Mouse (Mus musculus) G1E-ER4 (cell line): ENCODE data around the gene Hoxc9. TPM values are rescaled to one million over a fixed set of nuclear protein-coding genes. Genes with fewer than 3 reads are reported as not detected.

ENCODE experiments used
- GATA1 ChIP-seq: IDR thresholded peaks from one replicate; pipeline ENCODE4 v1.8.0; 2012; ENCODE audit warnings: low read length, inconsistent platforms
- polyA plus RNA-seq: library from polyadenylated mRNA; stranded (reverse); fragments of >175 nt; gene quantifications from 2 replicates; pipeline ENCODE4 v1.2.3, GENCODE M21; 2012

Hoxc9 gene
- polyA plus RNA-seq, 1 experiment = 8.3 TPM

DNA sequence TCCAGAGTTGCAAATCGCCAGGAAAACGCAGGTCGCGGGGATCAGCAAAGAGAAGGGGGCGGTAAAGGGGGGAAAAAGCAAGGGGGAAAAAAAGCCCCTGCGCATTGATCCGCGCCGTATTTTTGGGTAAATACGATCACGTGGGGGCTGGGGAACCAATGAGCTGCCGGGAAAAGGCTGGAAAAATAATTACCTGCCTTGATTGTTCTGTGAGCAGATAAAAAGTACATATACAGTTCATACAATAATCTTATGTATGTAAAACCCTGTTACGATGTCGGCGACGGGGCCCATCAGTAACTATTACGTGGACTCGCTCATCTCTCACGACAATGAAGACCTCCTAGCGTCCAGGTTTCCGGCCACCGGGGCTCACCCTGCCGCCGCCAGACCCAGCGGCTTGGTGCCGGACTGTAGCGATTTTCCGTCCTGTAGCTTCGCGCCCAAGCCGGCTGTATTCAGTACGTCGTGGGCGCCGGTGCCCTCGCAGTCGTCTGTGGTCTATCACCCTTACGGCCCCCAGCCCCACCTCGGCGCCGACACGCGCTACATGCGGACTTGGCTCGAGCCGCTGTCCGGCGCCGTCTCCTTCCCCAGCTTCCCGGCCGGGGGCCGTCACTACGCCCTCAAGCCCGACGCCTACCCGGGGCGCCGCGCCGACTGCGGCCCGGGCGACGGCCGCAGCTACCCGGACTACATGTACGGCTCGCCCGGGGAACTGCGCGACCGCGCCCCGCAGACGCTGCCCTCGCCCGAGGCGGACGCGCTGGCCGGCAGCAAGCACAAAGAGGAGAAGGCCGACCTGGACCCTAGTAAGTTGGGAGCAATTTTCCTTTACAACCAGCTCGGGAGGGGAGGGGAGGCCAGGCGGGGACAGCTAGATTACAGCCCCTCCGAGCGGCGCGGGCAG lies 5.4 kb downstream of the Hoxc9 start:
- no peak for TF ChIP-seq GATA1

DNA sequence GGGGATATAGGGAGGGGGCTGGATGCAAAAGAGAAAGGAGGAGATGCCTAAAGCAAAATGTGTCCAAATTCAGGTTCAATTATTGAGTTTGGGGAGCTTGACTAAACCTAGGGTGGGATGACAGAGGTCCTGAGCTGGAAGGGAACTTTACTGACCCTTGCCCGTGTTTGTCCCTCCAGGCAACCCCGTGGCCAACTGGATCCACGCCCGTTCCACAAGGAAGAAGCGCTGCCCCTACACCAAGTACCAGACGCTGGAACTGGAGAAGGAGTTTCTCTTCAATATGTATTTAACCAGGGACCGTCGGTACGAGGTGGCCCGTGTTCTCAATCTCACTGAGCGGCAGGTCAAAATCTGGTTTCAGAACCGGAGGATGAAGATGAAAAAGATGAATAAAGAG lies 7.5 kb downstream of the Hoxc9 start:
- TF ChIP-seq GATA1 = no peak

DNA sequence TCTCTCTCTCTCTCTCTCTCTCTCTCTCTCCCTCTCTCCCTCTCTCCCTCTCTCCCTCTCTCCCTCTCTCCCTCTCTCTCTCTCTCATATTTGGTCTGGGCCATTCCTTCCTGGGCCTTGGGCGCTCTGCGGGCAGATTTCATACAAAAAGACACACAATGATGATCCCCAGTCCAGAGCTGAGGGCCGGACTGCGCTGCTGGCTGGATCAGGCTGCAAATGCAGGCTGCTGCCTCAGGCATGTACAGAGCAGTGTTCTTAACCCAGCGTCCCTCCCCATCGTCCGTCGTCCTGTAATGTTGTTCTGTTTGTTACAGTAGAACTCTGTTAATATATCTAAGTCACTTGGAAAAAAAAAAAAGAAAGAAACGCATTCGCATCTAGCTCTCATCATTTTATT lies 8.3 kb downstream of the Hoxc9 start:
- TF ChIP-seq GATA1 = no peak

DNA sequence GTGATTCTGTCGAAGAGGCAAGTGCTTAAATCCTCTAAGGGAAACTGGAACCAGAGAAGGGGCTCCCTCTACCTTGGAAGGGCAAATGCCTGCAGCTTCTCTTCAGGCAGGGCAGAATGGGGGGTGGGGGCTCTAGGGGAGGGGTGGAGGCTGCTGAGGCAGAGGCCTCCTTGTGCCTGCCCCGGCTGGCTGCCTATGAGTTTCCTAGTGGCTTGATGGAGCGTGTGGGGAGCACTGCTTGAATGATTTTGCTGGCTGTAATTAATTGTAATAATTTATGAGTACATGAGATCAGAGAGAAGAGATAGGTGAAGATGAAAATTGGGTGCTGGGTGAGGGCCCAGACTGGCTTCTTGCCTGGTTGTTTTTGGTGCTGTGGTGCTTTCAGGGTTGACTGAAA lies 8.7 kb downstream of the Hoxc9 start:
- no peak for TF ChIP-seq GATA1

DNA sequence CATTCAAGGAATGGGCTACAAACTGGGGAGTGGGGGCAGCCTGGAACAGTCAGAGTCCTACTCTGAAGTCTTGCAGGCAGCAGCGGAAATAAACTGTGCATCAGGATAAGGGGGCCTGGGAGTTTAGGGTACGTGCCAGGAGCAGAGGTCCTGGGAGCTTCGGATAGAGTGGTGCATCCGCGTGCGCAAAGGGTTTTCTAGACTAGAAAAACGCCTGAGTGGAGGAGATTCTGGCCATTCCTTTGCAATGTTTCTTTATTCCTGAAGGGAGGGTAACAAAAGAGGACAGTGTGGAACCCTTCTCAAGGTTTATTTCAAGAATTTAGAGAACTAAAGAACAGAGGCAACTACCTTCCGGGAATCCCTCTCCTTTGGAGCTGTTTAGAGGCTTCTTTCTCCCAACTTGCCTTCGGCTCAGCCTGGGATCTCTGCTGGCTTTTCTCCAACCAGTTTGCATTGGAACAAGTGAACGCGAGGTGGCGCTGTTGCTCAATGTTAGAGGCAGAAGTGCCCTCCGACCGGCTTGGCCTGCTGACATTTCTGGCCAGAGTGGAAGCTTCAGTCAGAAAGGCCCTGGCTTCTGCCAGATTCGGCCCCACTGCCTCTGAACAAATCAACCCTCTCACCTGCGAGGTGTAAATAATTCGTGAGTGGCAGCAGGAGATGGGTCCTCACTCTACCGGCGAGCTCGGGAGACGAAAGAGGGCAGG lies 11.0 kb downstream of the Hoxc9 start:
- TF ChIP-seq GATA1 = no peak

DNA sequence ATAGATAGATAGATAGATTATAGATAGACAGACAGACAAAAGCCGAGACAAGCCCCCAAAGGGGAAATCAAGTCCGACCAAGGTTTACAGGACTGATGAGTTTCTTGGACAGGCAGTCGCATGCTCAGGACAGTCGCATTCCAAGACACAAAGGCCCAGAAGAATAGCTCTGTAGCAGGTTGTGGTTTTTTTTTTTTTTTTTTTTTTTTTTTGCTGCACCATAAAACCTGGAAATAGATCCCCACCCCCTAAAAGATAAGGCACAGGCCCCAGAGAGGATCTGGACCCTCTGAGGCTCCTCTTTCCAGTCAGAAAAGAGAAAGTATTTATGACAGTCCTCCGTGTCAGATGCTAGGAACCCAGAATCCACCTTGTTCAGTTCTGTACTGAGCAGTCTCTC lies 11.8 kb downstream of the Hoxc9 start:
- no peak for TF ChIP-seq GATA1

DNA sequence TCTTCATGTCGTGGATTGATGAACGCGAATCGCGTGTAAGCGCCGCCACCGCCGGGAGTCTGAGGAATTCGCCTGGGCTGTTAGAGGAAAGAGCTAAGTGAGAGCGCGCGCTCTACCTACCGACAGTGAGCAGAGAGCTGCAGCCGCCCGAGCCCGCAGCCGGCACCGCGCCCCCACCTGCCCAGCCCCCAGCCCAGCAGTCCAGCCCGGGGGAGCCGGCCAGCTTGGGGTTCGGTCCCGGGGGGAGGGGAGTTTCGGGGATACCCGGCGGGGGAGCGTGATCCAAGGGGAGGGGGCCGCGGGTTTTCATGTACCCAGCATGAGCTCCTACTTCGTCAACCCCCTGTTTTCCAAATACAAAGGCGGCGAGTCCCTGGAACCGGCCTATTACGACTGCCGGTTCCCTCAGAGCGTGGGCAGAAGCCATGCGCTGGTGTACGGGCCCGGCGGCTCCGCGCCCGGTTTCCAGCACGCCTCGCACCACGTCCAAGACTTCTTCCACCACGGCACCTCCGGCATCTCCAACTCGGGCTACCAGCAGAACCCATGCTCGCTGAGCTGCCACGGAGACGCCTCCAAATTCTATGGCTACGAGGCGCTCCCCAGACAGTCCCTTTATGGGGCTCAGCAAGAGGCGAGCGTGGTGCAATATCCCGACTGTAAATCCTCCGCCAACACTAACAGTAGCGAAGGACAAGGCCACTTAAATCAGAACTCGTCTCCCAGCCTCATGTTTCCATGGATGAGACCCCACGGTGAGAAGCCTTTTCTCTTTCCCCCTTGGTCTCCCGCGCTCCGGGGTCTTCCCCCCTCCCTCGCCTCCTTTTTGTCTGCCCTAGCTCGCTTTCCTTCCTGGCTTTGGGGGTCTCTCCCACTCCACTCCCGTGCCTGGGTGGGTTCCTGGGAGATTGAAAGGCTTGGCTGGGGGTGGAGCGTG lies 14.5 kb downstream of the Hoxc9 start, which contains the start of gene Hoxc8:
Gene Hoxc8 (plus strand): TSS at position 147 of the 937 bp plus-strand sequence.
- TF ChIP-seq GATA1 = no peak

DNA sequence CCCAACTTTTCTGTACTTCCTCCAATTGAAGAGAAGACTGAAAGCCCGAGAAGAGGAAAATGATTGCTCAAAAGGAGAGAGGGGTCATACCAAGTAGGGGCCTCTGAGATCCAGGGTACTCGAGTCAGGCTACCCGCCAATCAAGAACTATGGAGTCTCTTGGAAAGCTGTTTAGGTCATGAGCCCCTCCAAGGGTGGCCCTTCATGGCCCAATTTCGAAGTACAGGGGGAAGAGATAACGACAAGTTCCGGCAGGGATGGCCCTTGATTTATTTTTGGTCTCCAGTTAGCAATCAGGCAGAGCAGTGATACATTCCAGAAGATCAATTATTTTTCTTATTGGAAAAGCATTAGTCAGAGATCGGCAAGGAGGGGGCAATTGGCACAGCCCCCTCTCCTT lies 15.5 kb downstream of the Hoxc9 start:
- no peak for TF ChIP-seq GATA1

DNA sequence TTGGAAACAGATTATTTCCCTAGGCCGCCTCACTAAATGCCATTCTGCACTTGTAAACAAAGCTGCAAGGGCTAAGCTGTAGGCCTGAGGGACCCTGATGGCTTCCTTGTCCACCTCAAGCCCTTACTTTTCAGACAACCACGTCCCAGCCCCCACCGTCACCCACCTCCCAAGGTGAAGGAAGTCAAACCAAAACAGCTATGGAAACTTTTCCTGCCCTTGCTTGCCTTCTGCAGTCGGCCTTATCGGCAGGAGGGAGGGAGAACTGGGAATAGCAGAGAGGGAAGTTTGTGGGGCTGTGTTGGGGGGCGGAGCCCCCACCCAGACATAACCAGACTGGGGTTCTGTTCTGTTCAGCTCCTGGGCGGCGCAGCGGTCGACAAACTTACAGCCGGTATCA lies 16.0 kb downstream of the Hoxc9 start:
- no peak for TF ChIP-seq GATA1

DNA sequence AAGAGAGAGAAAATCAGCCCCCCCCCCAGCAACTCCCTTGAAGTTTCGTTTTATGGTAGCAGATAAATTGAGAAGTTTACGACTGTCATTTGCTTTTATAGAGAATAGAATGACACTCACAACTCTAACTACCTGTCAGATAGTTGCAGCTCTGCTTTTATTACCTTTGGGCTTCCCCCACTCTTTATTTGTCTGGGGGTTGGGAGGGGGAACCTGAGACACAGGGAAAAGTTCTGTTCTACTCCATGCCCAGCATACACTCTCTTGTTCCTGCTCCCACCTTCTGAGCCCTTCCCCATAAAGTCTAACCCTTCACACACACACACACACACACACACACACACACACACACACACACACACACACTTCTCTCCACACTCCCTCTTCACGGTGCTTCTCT lies 16.6 kb downstream of the Hoxc9 start:
- TF ChIP-seq GATA1 = no peak

DNA sequence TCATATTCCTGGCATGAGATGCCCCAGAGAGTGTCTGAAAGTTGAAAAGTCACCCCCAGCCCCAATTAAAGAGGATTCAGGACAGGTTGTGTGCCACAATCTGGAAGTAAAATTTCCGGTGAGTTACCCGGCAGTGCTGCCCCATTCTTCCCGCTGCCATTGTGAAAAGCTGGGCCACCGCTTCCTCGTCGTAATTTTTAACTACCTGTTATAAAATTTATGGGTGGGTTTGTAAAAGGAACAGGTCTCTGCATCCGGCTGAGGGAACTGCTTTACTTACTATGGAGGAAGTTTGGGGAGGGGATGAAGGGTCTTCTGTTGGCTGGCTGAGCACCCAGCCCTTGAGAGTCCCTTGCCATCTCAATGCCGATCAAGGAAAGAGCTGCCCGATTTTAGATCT lies 20.3 kb downstream of the Hoxc9 start:
- TF ChIP-seq GATA1 = no peak

DNA sequence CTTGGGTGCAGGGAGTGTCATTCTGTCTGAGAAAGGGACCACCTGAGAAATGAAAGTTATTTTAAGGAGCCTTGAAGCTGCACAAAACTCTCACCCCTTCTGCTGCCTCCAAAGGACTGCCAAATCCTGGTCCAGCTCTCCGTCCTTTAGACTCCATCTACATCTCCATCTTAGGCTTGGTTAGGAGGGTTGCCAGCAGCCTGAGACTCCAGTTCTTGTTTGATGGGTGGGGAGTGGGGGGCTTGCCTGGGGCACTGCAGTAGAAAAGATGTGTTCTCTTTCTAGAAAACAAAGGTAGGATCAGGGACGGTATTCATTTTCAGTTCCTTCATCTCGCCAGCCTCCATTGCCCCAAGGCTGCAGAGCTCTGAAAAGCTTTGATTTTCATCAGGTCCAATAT lies 21.2 kb downstream of the Hoxc9 start:
- no peak for TF ChIP-seq GATA1

DNA sequence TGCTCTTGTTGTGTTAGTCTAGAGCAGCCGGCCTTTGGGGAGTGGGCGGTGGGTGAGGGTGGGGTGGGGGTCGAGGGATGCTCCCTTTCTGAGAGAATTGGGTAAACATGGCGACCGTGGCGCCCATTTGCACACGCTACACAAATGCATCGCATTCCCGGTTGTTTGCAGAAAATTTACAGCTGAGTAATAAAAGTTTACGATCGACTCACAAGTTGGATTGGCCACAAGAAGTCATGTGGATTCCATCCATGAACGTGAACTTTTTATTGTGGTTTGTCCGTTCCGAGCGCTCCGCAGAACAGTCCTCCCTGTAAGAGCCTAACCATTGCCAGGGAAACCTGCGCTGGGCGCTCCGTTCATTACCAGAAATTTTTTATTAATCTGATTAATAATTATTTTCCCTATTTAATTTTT lies 21.7 kb downstream of the Hoxc9 start, which contains the start of gene Hoxc6:
Gene Hoxc6 (plus strand): TSS at position 319 of the 417 bp plus-strand sequence.
- TF ChIP-seq GATA1 = no peak

DNA sequence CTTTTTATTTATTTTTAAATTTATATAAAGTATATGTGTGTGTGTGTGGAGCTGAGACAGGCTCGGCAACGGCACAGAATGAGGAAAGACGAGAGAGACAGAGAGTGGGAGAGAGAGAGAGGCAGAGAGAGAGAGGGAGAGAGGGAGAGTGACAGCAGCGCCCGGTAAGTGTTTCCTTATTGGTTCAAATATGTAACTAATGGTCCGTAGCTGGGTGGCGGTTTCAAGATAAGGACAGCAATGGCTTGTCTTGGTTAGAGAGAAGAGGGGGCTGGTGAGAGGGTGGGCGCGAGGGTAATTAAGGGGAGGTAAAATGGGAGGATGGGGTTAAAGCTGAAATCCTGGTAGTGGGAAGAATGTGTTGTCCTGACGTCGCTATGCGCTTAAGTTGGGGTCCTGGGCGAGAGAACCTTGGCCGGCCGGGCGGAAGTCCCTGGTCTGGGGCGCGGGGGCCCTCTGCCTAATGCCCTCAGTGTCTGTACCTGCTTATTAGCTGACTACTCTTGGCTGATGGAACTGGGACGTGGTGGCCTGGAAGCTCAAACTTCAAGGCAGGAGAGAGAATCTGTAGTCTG lies 22.5 kb downstream of the Hoxc9 start:
- no peak for TF ChIP-seq GATA1

DNA sequence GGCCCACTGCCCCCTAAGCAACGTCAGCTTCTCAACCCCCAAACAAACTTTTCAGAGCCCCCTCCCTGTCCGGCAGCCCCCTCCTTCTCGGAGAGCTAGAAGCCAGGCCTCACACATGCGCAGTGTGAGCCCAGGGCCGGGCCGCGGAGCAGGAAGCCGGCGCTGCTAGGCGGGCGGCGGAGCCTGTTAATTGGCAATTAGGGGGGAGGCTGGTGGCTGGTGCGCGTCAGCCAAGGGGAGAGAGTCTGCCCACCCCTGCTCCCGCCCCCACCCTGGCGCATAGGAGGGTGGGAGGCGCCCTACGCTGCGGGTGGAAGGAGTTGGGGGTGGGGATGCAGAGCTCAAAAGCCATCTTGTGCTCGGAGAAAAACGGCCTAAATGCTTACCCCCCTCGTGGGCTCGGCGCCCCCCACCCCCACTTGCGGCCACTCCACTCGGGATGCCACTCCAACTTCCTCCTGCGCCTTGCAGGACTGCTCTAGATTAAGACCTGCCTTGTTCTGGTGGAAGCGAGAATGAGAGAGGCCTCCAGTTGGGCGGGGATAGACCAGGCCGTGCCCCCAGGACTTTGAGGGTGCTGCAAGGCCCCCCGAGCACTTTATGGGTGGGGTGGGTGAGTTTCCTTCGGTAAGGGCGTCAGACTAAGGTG lies 23.1 kb downstream of the Hoxc9 start:
- no peak for TF ChIP-seq GATA1
